Mouse (Mus musculus): ENCODE measurements at regions not wholly inside any gene's neighbourhood (a gene's known extent, or its start where the extent isn't known, plus 50 kb on each side); places are given as distances from the start of the nearest gene placed in this dataset.

DNA sequence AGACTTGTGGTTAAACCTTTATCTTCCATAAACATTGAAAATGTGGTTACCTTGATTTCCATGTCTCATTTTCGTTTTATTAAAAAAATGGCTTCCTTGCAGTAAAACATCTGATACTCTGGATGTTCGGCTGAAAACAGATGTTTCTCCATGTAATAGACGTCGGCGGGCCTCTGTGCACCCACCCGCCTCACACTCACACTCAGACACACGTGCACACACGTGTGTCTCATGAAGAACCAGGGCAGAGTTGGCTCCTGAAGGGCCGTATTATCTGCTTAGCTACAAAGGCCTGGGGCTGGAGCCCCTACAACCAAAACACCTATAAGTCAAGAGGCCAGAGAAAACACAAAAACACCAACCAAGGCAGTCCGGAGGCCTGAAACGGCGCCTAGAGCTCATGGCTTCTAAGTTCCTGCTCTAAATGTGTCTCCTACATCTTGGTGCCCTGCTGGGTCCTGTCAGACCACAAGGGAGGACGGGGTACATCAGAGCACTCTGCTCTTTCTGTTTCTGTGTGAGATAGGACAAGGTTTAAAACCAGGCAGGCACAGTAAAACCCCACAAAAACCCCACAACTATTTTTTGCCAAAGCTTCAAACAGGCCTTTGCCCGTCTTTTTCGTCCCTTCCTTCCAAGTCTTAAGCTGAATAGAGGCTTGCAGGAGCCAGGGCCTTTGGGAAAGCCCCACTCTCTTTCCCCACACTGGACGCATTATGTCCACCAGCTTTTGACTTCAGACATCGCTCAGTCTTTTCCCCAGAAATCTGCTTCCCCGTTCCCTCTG lies 201.9 kb upstream of the Six2 start:
- H3K9ac ChIP-seq (ENCODE audit: low read depth, low read length), result no peak overlapping the region
- H3K4me3 ChIP-seq (ENCODE audit: low read length), result no peak overlapping the region
- ATAC-seq, result no peak
- no peaks in the 10 kb centered on the region for H3K36me3 ChIP-seq (ENCODE audit: control insufficient read depth, insufficient read depth, low read length)
- H3K27me3 ChIP-seq (replicated peaks; ENCODE audit: control insufficient read depth, insufficient read depth, low read length), result no peaks in the 10 kb centered on the region
- 94% methylated on average over 18 of the region's 18 CpGs for WGBS
- H3K4me1 ChIP-seq (ENCODE audit: control insufficient read depth, insufficient read depth, low read depth, low read length), result peaks cover 3% of the 10 kb centered on the region
- no peak overlapping the region for H3K27ac ChIP-seq (ENCODE audit: low read depth, low read length)
- H3K9me3 ChIP-seq (ENCODE audit: control insufficient read depth, low read length), result no peaks in the 10 kb centered on the region
- H3K4me2 ChIP-seq (ENCODE audit: low read length), result no peak overlapping the region

DNA sequence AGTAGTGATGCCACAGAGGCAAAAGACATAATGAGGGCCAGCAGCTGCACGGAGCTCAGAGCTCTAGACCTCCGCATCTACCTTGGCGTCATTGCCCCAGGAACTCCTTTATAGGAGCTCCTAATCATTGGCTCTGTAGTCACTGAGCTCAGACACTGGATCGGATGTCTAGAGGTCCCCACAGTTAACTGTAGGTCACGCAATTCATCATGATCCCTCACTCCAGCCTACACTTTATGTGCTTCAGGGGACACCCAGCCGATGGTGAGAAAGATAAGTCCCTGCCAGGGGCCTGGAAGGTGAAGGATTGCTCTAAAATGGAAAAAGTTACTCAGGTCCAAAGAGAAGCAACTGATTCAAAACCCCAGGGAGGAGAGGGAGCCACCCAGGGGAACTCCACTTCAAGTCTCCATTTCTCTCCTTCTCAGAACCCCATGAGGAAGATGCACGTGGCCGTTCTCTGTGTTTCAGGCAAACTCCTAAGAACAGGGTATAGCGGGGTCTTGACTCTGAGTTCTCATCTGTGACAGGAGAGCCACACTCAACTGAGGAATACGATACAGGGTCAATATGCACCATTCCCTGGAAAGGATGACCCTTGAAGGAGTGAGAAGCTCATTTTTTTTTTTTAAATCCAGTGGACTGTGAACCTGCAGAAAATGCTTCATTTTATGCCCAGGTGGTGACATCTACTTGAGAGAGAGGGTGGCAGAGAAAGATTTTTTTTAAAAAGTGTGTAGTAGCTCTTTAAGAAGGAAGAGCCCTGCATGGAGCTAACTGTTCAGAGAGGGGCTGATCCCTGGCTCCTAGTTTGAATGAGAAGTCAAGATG lies 200.7 kb upstream of the Six2 start:
- Histone ChIP-seq H3K27ac (ENCODE audit: low read depth, low read length) (no peak overlapping the region), H3K4me2 (ENCODE audit: low read length) (no peak overlapping the region), H3K36me3 (ENCODE audit: control insufficient read depth, insufficient read depth, low read length) (no peaks in the 10 kb centered on the region), H3K4me1 (ENCODE audit: control insufficient read depth, insufficient read depth, low read depth, low read length) (peaks cover 3% of the 10 kb centered on the region), H3K27me3 (replicated peaks; ENCODE audit: control insufficient read depth, insufficient read depth, low read length) (no peaks in the 10 kb centered on the region), H3K9me3 (ENCODE audit: control insufficient read depth, low read length) (no peaks in the 10 kb centered on the region), H3K9ac (ENCODE audit: low read depth, low read length) (no peak overlapping the region), H3K4me3 (ENCODE audit: low read length) (no peak overlapping the region)
- 91% methylated on average over 10 of the region's 10 CpGs for WGBS
- ATAC-seq, result no peak

DNA sequence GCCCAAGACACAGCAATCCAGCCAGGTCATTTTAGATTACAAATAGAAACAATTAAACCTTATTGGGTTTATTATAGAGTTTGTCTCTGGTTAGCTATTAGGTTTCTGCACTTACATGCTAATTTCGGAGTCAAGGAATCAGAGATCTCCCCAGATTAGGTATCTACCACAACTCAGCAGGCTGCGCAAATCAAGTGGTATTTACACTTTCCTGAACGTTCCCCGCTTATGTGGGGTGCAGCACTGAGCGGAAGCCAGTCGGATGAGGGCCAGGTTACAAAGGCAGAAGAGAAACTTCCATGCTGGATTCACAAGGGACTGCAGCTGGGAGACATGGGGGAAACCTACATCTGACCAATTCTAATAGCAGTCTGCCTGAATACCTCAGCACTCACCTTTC lies 198.6 kb upstream of the Six2 start:
- WGBS, result 82% methylated on average over 6 of the region's 6 CpGs
- no peak for ATAC-seq

DNA sequence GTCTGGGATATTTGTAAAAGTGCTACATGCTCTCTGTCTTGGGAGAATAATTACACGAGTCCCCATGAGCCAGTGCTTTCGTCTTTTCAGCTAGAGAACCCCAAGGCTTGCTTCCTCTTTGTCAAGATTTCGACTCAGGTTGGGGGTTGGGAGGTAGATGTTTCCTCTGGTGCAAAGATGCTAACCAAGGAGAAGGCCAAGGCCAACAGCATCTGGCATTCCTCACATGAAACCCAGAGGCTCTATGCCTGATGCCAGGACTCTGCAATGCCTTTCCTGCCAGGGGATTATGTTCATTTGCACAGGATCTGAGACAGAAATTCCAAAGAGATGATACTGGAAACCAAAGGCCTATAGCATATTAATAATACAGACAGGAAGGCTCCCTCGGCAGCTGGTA lies 198.2 kb upstream of the Six2 start:
- Histone ChIP-seq H3K9ac (ENCODE audit: low read depth, low read length) (no peak overlapping the region), H3K4me1 (ENCODE audit: control insufficient read depth, insufficient read depth, low read depth, low read length) (peaks cover 5% of the 10 kb centered on the region), H3K4me2 (ENCODE audit: low read length) (no peak overlapping the region), H3K36me3 (ENCODE audit: control insufficient read depth, insufficient read depth, low read length) (no peaks in the 10 kb centered on the region), H3K4me3 (ENCODE audit: low read length) (no peak overlapping the region), H3K27ac (ENCODE audit: low read depth, low read length) (no peak overlapping the region), H3K9me3 (ENCODE audit: control insufficient read depth, low read length) (no peaks in the 10 kb centered on the region), H3K27me3 (replicated peaks; ENCODE audit: control insufficient read depth, insufficient read depth, low read length) (no peaks in the 10 kb centered on the region)
- no peak for ATAC-seq
- 54% methylated on average over 4 of the region's 4 CpGs for WGBS

More for the DNA sequence above, 198.6 kb upstream of the Six2 start:
- peaks cover 5% of the 10 kb centered on the region for H3K4me1 ChIP-seq (ENCODE audit: control insufficient read depth, insufficient read depth, low read depth, low read length)
- H3K9ac ChIP-seq (ENCODE audit: low read depth, low read length), result no peak overlapping the region
- no peak overlapping the region for H3K4me3 ChIP-seq (ENCODE audit: low read length)
- no peaks in the 10 kb centered on the region for H3K36me3 ChIP-seq (ENCODE audit: control insufficient read depth, insufficient read depth, low read length)
- no peak overlapping the region for H3K4me2 ChIP-seq (ENCODE audit: low read length)
- no peak overlapping the region for H3K27ac ChIP-seq (ENCODE audit: low read depth, low read length)
- no peaks in the 10 kb centered on the region for H3K27me3 ChIP-seq (replicated peaks; ENCODE audit: control insufficient read depth, insufficient read depth, low read length)
- no peaks in the 10 kb centered on the region for H3K9me3 ChIP-seq (ENCODE audit: control insufficient read depth, low read length)

DNA sequence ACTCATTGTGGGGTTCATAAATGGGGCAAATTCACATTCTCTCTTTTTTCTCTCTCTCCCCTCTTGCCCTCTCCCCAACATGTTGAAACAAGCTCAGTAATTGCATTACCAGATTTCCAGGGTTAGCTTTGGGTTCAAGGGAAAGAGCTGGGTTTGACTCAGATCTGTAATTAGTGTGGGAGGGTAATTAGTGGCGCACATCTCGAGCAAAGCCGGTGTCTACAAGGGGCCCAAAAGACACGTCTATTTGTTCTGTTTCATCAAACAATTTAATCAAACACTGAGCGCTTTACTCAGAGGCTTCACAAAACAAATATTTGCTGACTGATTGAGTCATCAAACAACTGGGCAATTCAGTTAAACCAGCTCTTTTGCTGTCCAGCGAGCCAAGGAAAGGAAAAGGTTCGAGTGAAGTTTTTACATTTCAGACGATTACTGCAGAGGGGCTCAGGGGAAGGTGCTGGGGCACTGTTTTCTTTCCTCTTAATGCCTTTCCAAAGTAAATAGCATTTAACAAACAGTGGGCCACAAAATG lies 193.6 kb upstream of the Six2 start:
- H3K4me1 ChIP-seq (ENCODE audit: control insufficient read depth, insufficient read depth, low read depth, low read length), result peaks cover 3% of the 10 kb centered on the region
- no peaks in the 10 kb centered on the region for H3K9me3 ChIP-seq (ENCODE audit: control insufficient read depth, low read length)
- no peaks in the 10 kb centered on the region for H3K36me3 ChIP-seq (ENCODE audit: control insufficient read depth, insufficient read depth, low read length)
- no peak overlapping the region for H3K4me2 ChIP-seq (ENCODE audit: low read length)
- no peak for ATAC-seq
- H3K4me3 ChIP-seq (ENCODE audit: low read length), result no peak overlapping the region
- 42% methylated on average over 8 of the region's 8 CpGs for WGBS
- no peak overlapping the region for H3K27ac ChIP-seq (ENCODE audit: low read depth, low read length)
- no peak overlapping the region for H3K9ac ChIP-seq (ENCODE audit: low read depth, low read length)
- H3K27me3 ChIP-seq (replicated peaks; ENCODE audit: control insufficient read depth, insufficient read depth, low read length), result no peaks in the 10 kb centered on the region

DNA sequence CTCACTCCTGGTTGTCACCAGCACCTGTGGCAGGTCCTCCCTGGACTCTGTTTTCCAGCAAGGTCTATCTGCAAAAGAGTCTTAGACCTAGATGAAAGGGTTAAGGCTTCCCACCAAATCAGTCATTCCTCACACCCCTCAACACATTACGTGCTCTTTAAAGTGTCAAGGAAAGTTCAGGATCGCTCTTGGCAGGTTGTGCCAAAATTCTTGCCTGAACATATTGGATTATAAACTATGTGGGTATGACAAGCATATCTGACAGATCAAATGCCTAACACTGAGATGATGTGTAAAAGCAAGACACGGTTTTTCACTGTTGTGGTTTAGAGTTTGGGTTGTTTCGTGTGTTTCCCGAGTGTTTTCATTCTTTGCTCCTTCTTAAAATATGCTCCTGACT lies 193.0 kb upstream of the Six2 start:
- Histone ChIP-seq H3K9me3 (ENCODE audit: control insufficient read depth, low read length) (no peaks in the 10 kb centered on the region), H3K4me3 (ENCODE audit: low read length) (no peak overlapping the region), H3K36me3 (ENCODE audit: control insufficient read depth, insufficient read depth, low read length) (no peaks in the 10 kb centered on the region), H3K4me1 (ENCODE audit: control insufficient read depth, insufficient read depth, low read depth, low read length) (0 out of 2 replicates have a peak, but pooled peaks cover 2% of the 10 kb centered on the region), H3K27ac (ENCODE audit: low read depth, low read length) (no peak overlapping the region), H3K27me3 (replicated peaks; ENCODE audit: control insufficient read depth, insufficient read depth, low read length) (no peaks in the 10 kb centered on the region), H3K4me2 (ENCODE audit: low read length) (no peak overlapping the region), H3K9ac (ENCODE audit: low read depth, low read length) (no peak overlapping the region)
- 71% methylated on average over 5 of the region's 5 CpGs for WGBS
- ATAC-seq, result no peak

DNA sequence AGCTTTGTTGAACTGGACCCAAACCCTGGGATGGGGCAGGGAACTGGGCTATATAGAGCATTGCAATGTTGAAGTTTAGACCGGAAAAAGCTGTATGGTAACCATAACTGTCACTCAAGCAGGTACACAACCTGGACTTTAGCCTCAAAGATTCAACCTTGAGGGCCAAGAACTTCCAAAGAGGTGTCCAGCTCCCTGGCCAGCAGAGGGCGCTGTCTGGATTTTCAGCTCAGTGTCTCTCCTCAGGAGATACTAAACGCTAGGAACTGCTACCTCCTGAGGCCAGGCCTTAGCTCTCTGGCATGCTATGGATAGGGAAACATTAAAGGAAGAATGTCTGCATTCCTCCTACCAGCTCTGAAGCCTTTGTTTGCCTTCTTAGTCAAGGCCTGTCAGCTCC lies 189.4 kb upstream of the Six2 start:
- H3K4me3 ChIP-seq (ENCODE audit: low read length), result no peak overlapping the region
- no peaks in the 10 kb centered on the region for H3K9me3 ChIP-seq (ENCODE audit: control insufficient read depth, low read length)
- no peaks in the 10 kb centered on the region for H3K36me3 ChIP-seq (ENCODE audit: control insufficient read depth, insufficient read depth, low read length)
- no peak overlapping the region for H3K4me2 ChIP-seq (ENCODE audit: low read length)
- H3K9ac ChIP-seq (ENCODE audit: low read depth, low read length), result no peak overlapping the region
- ATAC-seq, result no peak
- 39% methylated on average over 3 of the region's 3 CpGs for WGBS
- no peaks in the 10 kb centered on the region for H3K27me3 ChIP-seq (replicated peaks; ENCODE audit: control insufficient read depth, insufficient read depth, low read length)
- no peak overlapping the region for H3K27ac ChIP-seq (ENCODE audit: low read depth, low read length)
- peaks cover 14% of the 10 kb centered on the region; the same call in 1 of the 2 replicates for H3K4me1 ChIP-seq (ENCODE audit: control insufficient read depth, insufficient read depth, low read depth, low read length)

DNA sequence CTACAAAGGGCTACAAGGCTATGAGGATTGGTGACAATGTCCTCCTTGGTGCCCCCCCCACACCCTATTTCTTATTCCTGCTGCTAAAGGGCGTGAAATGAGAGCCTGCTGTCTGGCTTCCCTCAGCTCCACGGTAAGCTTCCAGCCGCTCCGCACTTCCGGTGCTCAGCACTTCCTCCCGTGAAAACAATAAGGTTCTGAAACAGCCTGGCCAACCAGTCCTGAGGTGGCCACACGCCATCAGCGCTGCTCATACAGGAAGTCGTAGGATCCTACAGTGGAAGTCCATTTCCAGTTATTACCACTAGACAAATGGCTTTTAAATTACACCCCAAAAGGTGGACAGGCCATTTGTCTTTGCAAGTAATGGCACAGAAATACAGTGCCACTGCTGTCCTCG lies 188.8 kb upstream of the Six2 start:
- no peak for ATAC-seq
- Histone ChIP-seq H3K27me3 (replicated peaks; ENCODE audit: control insufficient read depth, insufficient read depth, low read length) (no peaks in the 10 kb centered on the region), H3K4me3 (ENCODE audit: low read length) (no peak overlapping the region), H3K4me2 (ENCODE audit: low read length) (no peak overlapping the region), H3K9ac (ENCODE audit: low read depth, low read length) (no peak overlapping the region), H3K9me3 (ENCODE audit: control insufficient read depth, low read length) (no peaks in the 10 kb centered on the region), H3K36me3 (ENCODE audit: control insufficient read depth, insufficient read depth, low read length) (no peaks in the 10 kb centered on the region), H3K27ac (ENCODE audit: low read depth, low read length) (no peak overlapping the region), H3K4me1 (ENCODE audit: control insufficient read depth, insufficient read depth, low read depth, low read length) (peaks cover 12% of the 10 kb centered on the region; the same call in 1 of the 2 replicates)
- WGBS, result 46% methylated on average over 10 of the region's 10 CpGs

All from hindbrain, embryonic 16.5 days (tissue).